Mouse (Mus musculus) forelimb bud, embryonic 11.5 days (tissue): Measurements from ENCODE around the gene Ttll8.

ENCODE experiments used
- DNase-seq: peaks from one replicate; pipeline ENCODE4 v3.0.0-alpha.2; 2012; ENCODE audit warnings: low read depth, low spot score

Gene Ttll8

DNA sequence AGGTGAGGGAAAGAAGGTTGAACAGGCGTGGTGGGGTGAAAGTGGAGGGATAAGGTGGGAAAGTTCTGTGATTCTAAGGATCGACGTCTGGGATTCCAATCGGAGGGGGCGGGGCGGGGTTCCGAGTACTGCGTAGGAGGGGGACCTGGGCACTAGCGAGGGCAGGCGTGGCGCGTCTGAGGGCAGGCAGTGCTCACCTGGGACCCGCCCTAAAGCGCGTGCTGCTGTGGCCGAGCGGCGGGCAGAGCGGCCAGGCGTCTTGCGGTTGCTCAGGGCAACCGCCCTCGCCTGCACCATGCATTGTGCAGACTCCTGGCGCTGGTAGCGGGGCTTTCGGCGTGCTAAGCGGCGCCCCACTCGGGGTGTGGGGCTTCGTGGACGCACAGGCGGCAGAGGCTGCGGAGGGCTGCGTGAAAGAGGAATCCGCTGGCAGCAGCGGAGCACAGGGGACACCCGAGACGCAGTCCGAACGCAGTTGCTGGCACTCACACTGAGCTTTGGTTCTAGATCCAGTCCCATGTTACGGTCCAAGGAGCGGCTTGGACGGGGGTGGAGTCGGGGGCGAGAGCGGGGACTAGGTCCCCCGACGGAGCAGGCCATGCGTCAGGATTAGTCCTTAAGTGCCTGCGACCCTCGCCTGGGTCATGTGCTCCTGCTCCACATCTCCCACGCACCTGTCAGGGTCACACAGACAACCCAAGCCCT is at the start of gene Ttll8:
TSS of gene Ttll8 (minus strand) at position 51 of the 705 bp plus-strand sequence.
- no peak for DNase-seq

DNA sequence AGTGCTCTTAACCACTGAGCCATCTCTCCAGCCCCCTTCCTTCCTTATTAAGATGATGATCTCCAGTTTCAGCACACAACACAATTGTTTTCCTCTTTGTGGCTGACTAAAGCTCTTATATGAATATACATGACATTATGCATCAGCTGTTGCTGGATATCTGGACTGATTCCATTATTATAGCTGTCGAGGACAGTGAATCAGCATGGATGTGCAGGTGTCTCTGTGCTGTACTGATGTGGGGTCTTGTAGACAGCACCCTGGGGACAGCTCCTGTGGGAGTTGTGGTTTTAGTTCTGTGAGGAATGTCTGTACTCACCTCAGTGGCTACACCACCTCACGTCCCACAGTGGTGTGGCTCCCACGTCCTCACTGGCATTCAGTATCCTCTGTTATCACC is 47.0 kb upstream of the Ttll8 start:
- no peak for DNase-seq

DNA sequence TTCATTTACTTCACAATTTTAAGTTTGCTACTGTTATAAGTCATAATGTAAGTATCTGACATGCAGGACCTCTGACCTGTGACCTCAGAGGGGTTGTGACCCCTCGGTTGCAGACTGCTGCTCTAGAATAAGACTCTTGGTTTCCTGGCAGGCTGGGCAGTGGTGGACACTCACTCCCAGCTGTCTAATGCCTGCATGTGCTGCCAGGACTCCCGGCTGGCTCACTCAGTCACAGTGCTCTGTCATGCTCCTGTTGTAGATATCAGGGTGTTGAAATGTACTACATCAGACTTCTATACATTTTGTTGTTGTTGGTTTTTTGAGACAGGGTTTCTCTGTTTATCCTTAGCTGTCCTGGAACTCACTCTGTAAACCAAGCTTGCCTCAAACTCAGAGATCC is 46.1 kb upstream of the Ttll8 start:
- no peak for DNase-seq

DNA sequence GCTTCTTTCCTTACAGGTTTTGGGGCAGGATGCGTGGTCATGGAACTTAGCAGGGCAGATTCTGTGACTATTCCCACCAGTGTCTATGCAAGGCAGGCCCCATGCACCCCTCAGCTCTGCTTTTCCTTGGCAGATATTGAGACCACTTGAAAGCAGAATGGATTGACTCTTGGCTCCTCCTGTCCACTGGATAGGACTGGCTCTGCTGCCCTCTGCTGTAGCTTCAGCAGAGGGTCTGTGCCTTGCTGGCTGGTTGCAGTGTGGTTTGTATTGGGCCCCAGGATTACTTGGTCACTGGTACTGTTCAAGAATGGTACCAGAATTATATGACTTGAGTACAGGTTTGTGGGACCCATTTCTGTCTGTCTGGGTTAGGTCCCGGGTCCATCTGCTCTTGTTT is 44.9 kb upstream of the Ttll8 start:
- DNase-seq: no peak

DNA sequence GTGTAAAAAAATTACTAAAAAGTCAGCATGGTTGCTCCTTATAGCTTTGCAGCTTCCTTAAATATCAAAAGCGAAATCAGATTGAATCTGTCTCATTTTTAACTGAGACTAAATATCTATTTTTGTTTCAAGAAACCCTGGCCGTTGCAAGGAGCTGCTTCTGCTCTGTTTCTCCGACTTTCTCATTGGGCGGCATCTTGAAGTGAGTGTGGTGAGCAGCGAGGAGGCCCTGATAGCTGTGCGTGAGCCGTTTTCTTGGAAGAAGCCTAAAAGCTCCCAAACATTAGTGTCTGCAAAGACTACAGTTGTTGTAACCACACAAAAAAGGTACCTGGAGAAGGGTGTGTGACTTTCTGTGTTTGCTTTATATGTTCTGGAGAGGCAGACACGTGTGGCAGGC is 44.4 kb upstream of the Ttll8 start:
- no peak for DNase-seq

DNA sequence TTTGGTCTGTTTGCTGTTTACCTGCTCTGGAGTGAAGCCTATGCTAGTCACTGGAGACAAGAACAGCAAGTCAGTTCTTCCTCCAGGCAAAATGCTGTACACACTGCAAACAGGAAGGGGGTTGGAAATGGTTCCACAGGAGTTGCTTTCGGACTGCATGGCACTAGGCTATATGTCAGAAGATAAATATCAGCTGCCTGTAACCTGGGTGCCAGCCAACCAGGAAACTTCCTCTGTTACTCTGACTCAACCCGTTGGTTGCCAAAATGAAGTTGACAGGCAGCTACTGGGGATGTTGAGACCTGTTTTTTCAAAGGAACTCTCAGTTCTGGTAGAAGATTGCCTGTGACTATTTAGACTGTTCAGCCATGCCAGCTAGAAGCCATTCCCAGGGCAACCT is 35.0 kb upstream of the Ttll8 start:
- no peak for DNase-seq

DNA sequence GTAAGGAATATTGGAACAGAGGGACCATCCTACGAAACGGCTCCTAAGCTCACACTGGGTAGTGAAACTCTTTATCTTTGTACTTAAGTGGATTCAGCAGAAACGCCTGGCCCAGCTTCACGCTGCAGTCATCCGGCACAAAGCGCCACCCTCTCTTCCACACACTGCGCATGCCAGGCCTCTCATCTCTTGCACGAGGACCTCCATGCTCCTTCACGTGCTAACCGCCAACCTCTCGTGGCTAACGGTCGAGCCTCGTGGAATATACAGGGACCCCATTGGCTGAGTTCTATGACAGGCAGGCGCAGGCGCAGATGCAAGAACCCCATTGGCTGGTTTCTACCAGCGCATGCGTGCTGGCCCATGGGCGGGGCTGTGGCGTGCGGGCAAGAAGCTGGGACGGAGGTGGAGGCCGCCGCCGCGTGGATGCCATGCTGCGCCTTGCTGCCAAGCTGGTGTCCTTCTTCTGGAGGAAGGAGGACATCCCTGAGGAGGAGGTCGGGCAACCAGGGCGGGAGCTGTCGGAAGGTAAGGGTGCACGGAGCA is 28.4 kb upstream of the Ttll8 start, which contains the start of gene Mov10l1:
TSS of gene Mov10l1 (plus strand) at position 376 of the 546 bp plus-strand sequence.
- no peak for DNase-seq

DNA sequence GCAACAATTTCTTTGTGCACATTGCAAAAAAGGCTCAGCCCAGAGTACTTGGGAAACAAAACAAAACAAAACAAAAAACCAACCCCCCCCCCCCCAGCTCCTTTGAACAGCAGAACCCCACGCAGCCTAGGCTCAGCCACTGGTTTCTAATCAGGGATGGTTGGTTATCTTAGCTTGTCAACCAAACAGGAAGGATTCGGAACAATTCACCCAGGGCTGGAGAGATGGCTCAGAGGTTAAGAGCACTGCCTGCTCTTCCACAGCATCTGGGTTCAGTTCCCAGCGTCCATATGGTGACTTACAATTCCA is 24.9 kb upstream of the Ttll8 start:
- DNase-seq: no peak

DNA sequence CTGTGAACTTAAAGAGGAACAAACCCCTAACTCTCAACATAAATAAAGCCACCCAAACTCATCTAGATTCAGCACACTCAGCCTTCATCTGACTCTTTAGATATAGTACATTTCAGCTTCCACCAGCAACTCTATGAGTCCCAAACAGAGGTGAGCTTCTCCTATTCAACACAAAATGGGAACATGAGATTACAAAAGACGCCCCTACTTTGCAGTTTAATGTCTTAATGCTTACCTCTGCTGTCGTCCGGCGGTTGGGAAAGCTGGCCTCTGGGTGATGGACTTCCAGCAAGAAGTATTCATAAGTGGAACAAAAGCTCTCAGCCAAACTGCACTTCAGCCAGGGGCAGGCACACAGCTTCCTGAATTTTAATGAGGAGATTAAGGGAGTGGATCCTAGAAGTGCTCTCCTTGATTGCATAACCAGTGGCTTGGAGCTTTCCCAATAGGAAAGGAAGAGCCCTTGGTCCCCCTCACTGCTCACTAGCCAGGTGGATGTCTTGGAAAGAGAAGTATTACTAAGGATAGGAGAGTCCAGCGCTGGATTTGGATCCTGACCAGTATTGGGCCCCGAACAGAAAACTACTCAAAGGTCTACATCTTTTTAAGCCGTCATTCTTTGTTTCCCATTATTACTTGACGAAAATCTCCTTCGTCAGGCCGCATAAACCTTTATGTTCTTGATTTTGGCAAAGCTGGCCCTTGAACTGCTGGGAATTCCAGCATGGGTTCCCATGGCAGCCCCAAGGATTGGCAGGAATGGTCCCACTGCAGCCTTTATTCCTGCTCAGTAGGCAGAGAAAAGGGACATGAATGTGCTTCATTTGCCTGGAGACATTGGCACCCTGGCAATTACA is 24.3 kb upstream of the Ttll8 start, which contains the start of gene Mlc1:
TSS of gene Mlc1 (minus strand) at position 727 of the 857 bp plus-strand sequence.
- DNase-seq: no peak

DNA sequence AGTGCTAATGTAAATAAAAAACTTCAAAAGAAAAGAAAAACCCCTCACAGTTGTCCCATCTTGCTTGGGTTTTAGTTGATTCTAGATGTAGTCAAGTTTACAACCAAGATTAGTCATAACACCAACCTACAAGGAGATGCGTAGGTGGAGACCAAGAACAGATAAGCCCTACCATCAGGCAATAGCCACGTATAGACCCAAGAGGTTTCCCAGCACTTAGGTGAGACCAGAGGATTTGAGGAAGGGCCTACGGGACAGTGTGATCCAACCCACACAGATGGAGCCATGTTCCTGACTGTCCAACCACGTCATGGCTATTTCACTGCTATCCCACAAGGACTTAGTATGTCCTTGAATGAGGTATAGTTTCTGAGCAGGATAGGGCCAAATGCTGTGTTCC is 18.1 kb upstream of the Ttll8 start:
- DNase-seq: no peak

DNA sequence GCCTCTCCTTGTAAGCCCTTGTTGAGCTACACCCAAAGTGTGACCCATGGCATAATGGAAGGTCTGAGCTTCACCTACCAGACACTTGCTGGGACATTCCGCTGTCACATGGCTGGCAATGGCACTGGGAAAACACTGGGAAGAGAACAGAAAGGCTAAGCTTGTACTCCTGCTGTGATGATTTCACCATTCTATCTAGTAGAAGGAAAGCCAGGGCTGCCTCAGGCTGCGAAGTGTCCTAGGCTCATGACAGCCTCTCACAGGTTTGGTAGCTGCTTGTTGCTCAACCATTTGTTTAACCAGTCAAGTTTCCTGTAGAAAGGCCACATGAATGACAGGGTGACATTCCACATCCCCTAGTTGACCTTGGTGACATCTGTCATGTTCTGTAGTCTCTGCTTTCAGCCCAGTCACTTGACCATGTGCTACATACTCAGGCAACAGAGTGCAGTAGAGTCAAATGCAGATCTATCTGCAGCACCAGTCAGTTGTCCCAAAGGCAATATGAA is 9.9 kb upstream of the Ttll8 start:
- DNase-seq: no peak

DNA sequence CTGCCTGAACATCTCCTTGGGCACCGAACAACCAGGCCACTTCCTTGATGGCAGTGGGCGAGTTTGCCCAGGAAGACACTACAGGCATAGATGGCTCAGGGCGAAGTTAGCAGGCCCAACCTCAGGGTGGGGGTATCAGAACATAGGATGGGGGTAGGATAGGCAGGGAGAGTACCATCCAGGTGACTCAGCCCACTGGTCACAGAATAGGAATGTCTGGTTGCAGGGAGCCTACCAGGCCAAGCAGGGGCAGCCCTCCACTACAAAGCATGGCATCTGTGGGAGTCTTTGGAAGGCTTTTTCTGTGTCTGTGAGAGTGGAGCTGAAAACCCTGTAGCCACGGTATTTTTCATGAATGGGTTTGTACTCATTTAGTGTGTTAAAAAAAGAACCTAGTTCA is 3.3 kb upstream of the Ttll8 start:
- no peak for DNase-seq

DNA sequence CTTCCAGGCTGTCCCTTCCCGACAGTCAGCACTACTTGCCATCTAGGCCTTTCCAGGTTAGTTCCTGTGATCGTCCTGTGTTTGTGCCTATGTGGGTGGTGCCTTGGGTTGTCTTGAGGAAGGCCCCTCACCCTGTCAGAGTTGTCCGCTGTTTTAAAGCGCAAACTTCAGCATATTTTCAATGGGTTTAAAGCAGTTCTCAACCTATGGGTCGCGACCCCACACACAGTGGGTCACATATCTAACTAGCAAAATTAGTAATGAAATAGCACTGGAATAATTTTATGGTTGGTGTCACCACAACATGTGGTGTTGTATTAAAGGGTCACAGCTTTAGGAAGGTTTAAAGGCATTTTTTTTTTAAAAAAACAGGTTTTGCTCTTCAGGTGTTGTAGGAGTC is 1.1 kb upstream of the Ttll8 start:
- no peak for DNase-seq

DNA sequence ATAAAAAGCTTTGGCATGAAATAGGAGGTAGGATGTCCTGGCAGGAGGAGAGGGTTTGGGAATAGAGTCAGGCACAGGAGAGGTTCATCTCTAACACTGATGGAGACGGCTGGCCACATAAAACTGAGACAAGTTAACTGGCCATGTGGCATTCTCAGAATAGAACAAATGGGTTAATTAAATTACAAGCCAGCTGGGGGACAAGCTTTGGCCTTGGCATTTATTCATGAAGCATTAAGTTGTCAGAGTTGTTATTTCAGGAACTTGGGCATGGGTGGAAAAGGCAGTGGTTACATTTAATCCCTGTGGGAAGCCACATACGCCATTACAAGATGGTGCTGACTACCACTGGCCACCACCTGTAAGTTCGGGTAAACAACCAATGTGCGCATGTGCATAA is 3.0 kb downstream of the Ttll8 start:
- no peak for DNase-seq

DNA sequence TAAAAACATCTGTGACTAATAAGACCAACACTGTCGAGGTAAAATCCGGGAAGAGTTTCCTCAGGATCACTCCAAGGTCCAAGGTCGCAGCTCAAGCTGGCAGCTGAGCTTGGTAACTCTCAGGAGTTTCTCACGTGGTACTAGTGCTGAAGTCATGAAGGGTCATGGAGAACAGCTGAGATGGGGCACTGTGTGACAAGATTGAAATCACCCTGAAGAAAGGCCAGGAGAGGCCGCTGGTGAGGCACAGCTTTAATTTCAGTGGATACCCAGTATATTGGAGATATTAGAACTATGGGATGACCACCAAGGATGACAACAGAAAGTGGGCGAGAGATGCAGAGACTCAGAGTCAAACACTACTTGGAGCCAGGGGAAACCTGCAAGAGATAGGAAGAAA is 7.4 kb downstream of the Ttll8 start:
- no peak for DNase-seq

DNA sequence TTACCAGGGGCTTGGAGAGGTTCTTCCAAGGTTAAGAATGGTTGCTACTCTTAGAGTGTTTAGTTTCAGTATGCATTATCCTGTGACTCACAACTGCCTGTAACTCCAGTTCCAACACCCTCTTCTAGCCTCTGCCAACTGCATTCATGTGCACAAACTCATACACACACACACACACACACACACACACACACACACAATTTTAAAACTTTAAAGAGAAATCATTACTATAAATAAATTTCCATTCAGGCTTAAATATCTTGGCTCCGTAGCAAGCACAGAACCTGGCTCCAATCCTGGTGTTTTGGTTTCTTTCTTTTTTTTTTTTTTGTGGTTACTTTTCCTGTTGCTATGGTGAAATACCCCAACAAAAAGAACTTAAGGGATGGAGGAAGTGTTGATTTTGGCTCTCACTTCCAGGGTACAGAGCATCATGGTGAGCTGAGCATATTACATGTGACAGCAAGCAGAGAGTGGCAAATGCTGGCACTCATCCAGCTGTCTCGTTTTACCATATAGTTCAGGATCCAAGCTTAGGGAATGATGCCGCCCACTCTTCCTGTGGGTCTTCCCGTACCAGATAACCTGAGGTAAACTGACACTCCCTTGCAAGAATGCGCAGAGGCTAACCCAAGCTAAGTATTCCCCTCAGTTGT is 10.2 kb downstream of the Ttll8 start:
- DNase-seq: no peak

DNA sequence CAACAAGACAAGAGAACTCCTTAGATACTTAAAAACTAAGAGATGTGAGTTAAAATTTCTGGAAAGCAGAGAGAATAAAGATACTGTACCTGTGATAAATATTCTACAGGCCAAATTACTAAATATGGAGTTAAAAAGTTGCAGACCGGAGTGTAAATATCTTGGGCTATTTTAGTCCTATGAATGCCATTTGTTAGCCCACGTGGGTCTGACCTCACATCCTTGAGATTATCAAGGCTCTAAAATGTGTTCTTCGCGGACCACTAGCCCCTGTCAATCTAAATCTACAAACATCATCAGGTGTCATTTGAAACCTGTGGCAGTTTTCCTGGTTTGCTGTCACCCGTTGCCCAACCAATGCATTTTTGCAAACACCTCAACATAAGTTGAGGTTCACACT is 11.4 kb downstream of the Ttll8 start:
- DNase-seq: no peak

DNA sequence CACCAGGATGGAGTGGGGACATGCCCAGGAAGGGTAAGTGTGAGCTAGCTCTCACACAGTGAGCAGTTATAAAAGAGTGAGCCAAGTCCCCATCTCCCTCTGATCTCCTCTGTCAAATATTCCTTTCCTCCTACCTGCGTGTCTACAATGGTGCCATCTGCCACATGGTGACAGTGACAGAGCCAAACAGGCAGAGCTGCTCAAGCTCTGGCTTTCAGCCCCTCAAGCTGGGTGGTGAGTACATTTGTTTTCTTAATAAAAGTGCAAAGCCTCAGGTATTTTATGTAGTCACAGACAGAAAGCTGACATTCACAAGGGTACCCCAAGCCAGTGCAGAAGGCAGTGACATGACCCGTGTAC is 16.9 kb downstream of the Ttll8 start:
- no peak for DNase-seq

DNA sequence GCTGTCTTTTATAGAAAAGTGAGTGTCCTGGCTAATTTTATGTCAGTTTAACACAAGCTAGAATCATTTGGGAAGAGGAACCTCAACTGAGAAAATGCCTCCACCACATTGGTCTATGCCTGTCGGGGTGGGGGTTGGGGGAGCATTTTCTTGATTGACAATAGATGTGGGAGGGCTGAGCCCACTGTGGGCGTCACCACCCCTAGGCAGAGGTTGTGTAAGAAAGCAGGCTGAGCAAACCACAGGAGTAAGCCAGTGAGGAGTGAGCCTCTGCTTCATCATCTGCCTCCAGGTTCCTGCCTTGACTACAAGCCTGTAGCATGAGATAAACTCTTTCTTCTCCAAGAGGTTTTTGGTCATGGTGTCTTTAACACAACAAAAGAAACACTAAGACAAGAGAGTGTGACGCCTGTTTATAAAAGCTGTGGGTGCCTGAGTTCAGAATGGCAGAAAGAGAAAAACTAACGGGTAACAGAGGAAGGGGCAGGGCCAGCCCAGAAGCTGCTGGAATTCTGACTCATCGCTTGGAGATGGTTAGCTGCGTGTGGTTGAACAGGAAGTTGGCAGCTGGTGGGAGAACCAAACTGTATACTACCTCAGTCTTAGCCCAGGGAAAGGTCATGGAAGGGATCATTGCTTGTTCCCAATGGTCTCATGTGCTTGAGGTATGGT is 17.5 kb downstream of the Ttll8 start:
- DNase-seq: no peak

DNA sequence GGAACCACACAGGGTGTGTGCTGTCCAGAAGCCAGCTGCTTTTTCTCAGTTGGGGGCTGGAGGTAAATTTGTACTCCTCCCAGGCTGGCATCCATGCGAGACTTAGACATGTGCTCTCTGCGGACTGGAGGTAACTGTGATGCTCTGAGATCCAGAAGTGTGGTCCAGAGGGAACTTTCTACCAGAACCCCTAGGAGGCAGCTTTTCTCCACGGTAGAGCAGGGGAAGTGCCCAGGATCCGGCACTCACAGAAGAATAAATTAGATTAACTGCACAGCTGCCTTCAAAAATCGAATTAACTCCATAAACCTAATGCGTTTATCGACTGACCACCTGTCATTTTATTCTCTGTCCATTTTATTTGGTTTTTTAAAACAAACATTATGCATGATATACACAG is 20.1 kb downstream of the Ttll8 start:
- DNase-seq: no peak

DNA sequence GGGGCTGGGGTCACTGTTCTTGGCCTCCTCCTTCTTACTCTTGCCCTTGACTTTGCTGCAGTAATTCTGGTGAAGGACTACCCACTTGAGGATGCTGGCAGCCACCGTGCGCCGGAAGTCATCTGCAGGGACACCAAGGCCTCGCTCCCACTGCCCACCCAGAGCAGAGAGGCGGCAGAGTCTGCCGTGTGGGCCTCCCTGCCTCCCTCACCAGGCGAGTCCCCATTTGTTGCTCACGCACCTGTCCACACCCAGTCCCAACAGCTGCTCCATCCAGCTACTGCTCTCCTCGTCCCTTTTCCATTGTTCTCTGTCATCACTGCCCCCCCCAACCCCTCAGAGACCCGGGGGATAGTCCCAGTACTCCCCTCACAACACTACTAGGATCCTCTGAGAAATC is 21.6 kb downstream of the Ttll8 start:
- no peak for DNase-seq

DNA sequence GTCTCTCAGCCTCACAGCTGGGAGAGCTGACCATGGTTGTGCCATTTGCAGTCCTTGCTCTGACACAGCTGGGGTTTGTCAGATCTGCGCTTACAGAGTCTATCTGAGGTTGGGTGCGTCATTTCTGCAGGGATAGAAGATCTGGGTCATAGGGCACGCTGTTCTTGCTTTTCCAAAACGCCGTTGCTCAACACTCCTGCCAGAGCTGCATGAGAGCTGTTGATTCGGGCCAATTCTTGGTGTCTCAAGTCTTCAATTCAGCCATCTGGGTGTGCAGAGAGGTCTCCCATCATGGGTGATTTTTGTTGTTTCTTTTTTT is 32.3 kb downstream of the Ttll8 start:
- DNase-seq: no peak
